Mouse (Mus musculus) forebrain, embryonic 14.5 days (tissue): Measurements from ENCODE around the gene Rpusd4. TPM values are rescaled to one million over a fixed set of nuclear protein-coding genes. Genes with fewer than 3 reads are reported as not detected.
A peak's percentile ranks its signal among the peaks of the same experiment; 100 is the strongest.

Experiments used
- ATAC-seq: fragments of 200-750 bp; cut with Nextera tagmentation; 2 replicates; pipeline ENCODE4 v1.8.0; 2017; ENCODE audit warnings: mild to moderate bottlenecking, moderate library complexity
- DNase-seq: peaks from one replicate; pipeline ENCODE4 v3.0.0-alpha.2; 2015; ENCODE audit warnings: low spot score
- H3K27ac ChIP-seq: fragments of 300-500 bp; sonication (generic); 2 replicates; pipeline ENCODE4 v1.5.1; 2014; ENCODE audit warnings: low read depth, mild to moderate bottlenecking, control low read depth, low read length, moderate library complexity
- H3K27me3 ChIP-seq: fragments of 300-500 bp; sonication (generic); replicated peaks from 2 replicates; pipeline ENCODE4 v1.6.1; 2014; ENCODE audit warnings: low read length, control low read depth, mixed read lengths; ENCODE audit not compliant: control insufficient read depth, insufficient read depth
- H3K36me3 ChIP-seq: fragments of 300-500 bp; sonication (generic); 2 replicates; pipeline ENCODE4 v1.6.1; 2014; ENCODE audit warnings: low read length, control low read depth; ENCODE audit not compliant: control insufficient read depth, insufficient read depth
- H3K4me1 ChIP-seq: fragments of 300-500 bp; sonication (generic); 2 replicates; pipeline ENCODE4 v1.6.1; 2014; ENCODE audit warnings: antibody characterized with exemption, low read length, control low read depth; ENCODE audit not compliant: control insufficient read depth, insufficient read depth
- H3K4me2 ChIP-seq: fragments of 300-500 bp; sonication (generic); 2 replicates; pipeline ENCODE4 v1.6.1; 2014; ENCODE audit warnings: mild to moderate bottlenecking, control low read depth, low read length
- H3K4me3 ChIP-seq: fragments of 300-500 bp; sonication (generic); 2 replicates; pipeline ENCODE4 v1.5.1; 2014; ENCODE audit warnings: low read depth, low read length, control low read depth
- H3K9ac ChIP-seq: fragments of 300-500 bp; sonication (generic); 2 replicates; pipeline ENCODE4 v1.6.1; 2014; ENCODE audit warnings: mild to moderate bottlenecking, low read length, control low read depth, moderate library complexity
- H3K9me3 ChIP-seq: fragments of 300-500 bp; sonication (generic); replicated peaks from 2 replicates; pipeline ENCODE4 v1.6.1; 2016; ENCODE audit warnings: low read length, control low read depth, mixed read lengths; ENCODE audit not compliant: control insufficient read depth
- WGBS: fragments of 180-500 bp; shearing (Covaris S2); extraction: QIAGEN DNeasy Blood & Tissue Kit; methylation state at CpG from one replicate; pipeline ENCODE4 v1.1.7; 2014; 5-methylcytosine and 5-hydroxymethylcytosine counted together
- polyA plus RNA-seq: library from polyadenylated mRNA; unstranded; fragments of >200 nt; fragmentation: Nextera tagmentation; extraction: Ambion mirVana; gene quantifications from 2 replicates; pipeline ENCODE4 v1.2.1, GENCODE M21; 2014

Gene Rpusd4
- polyA plus RNA-seq, 1 experiment from 2014 or later: 23.1 TPM

- ATAC-seq: no peak
- no peaks in the 10 kb centered on the region for H3K4me1 ChIP-seq
- no peak overlapping the region for H3K27ac ChIP-seq
- H3K4me3 ChIP-seq: no peak overlapping the region
- no peak overlapping the region for H3K4me2 ChIP-seq
- H3K36me3 ChIP-seq: 0 out of 2 replicates have a peak, but pooled peaks cover 5% of the 10 kb centered on the region
- H3K9ac ChIP-seq: no peak overlapping the region
- H3K27me3 ChIP-seq: no peaks in the 10 kb centered on the region
- H3K9me3 ChIP-seq: no peaks in the 10 kb centered on the region
- DNase-seq: peak; percentile 60
Measured at GRCm38 (mm10) chr9:35249476-35249875, 18.2 kb upstream of the Rpusd4 start.

GRCm38 (mm10) chr9:35257365-35257764 is 10.3 kb upstream of the Rpusd4 start:
- Histone ChIP-seq H3K4me1 (no peaks in the 10 kb centered on the region), H3K27me3 (no peaks in the 10 kb centered on the region), H3K36me3 (peaks cover 3% of the 10 kb centered on the region; the same call in 1 of the 2 replicates), H3K4me3 (no peak overlapping the region), H3K9ac (no peak overlapping the region), H3K9me3 (no peaks in the 10 kb centered on the region), H3K27ac (no peak overlapping the region), H3K4me2 (no peak overlapping the region)
- WGBS: 96% methylated on average over 7 of the region's 7 CpGs
- no peak for DNase-seq
- no peak for ATAC-seq

GRCm38 (mm10) chr9:35262418-35262817 is 5.2 kb upstream of the Rpusd4 start:
- Histone ChIP-seq H3K4me1 (peaks cover 8% of the 10 kb centered on the region), H3K4me3 (no peak overlapping the region), H3K27me3 (no peaks in the 10 kb centered on the region), H3K27ac (no peak overlapping the region), H3K9me3 (no peaks in the 10 kb centered on the region), H3K36me3 (0 out of 2 replicates have a peak, but pooled peaks cover 4% of the 10 kb centered on the region), H3K4me2 (no peak overlapping the region), H3K9ac (no peak overlapping the region)
- WGBS: 93% methylated on average over 4 of the region's 4 CpGs
- ATAC-seq (no peak), DNase-seq (no peak)

- Histone ChIP-seq H3K4me3 (no peak overlapping the region), H3K27me3 (no peaks in the 10 kb centered on the region), H3K9me3 (no peaks in the 10 kb centered on the region), H3K9ac (no peak overlapping the region), H3K36me3 (0 out of 2 replicates have a peak, but pooled peaks cover 4% of the 10 kb centered on the region), H3K4me1 (peaks cover 10% of the 10 kb centered on the region), H3K4me2 (no peak overlapping the region), H3K27ac (no peak overlapping the region)
- no peak for ATAC-seq
- DNase-seq: no peak
- 95% methylated on average over 2 of the region's 2 CpGs for WGBS
Measured at GRCm38 (mm10) chr9:35263431-35263830, 4.2 kb upstream of the Rpusd4 start.

- Histone ChIP-seq H3K9me3 (no peaks in the 10 kb centered on the region), H3K9ac (no peak overlapping the region), H3K36me3 (0 out of 2 replicates have a peak, but pooled peaks cover 4% of the 10 kb centered on the region), H3K27me3 (no peaks in the 10 kb centered on the region), H3K4me1 (peaks cover 13% of the 10 kb centered on the region), H3K4me3 (no peak overlapping the region), H3K4me2 (no peak overlapping the region), H3K27ac (no peak overlapping the region)
- DNase-seq (no peak), ATAC-seq (no peak)
- WGBS: 94% methylated on average over 3 of the region's 3 CpGs
Measured at GRCm38 (mm10) chr9:35264509-35264908, 3.2 kb upstream of the Rpusd4 start.

GRCm38 (mm10) chr9:35267976-35268715 is 481 bp downstream of the Rpusd4 start:
- Histone ChIP-seq H3K9me3 (no peaks in the 10 kb centered on the region), H3K27me3 (no peaks in the 10 kb centered on the region), H3K4me1 (peaks cover 13% of the 10 kb centered on the region), H3K4me3 (peak overlapping the region; percentile 76), H3K9ac (peak overlapping the region; percentile 72), H3K36me3 (peaks cover 13% of the 10 kb centered on the region), H3K4me2 (peak overlapping the region; percentile 70), H3K27ac (peak overlapping the region; percentile 35; the same call in 1 of the 2 replicates)
- ATAC-seq: peak; percentile 58
- WGBS: 2% methylated on average over 21 of the region's 21 CpGs
- DNase-seq: no peak

GRCm38 (mm10) chr9:35277855-35278365 is 10.2 kb downstream of the Rpusd4 start:
- 86% methylated on average over 3 of the region's 3 CpGs for WGBS
- H3K9me3 ChIP-seq: no peaks in the 10 kb centered on the region
- H3K9ac ChIP-seq: no peak overlapping the region
- no peak overlapping the region for H3K27ac ChIP-seq
- H3K4me3 ChIP-seq: no peak overlapping the region
- ATAC-seq: no peak
- H3K4me2 ChIP-seq: no peak overlapping the region
- H3K4me1 ChIP-seq: no peaks in the 10 kb centered on the region
- H3K36me3 ChIP-seq: peaks cover 44% of the 10 kb centered on the region
- H3K27me3 ChIP-seq: no peaks in the 10 kb centered on the region
- DNase-seq: no peak

- H3K4me2 ChIP-seq: no peak overlapping the region
- DNase-seq (no peak), ATAC-seq (no peak)
- no peaks in the 10 kb centered on the region for H3K4me1 ChIP-seq
- WGBS: 90% methylated on average over 4 of the region's 4 CpGs
- peaks cover 39% of the 10 kb centered on the region for H3K36me3 ChIP-seq
- H3K9ac ChIP-seq: no peak overlapping the region
- no peak overlapping the region for H3K4me3 ChIP-seq
- no peak overlapping the region for H3K27ac ChIP-seq
- no peaks in the 10 kb centered on the region for H3K27me3 ChIP-seq
- H3K9me3 ChIP-seq: no peaks in the 10 kb centered on the region
Measured at GRCm38 (mm10) chr9:35278451-35278850, 10.8 kb downstream of the Rpusd4 start.
